Mouse (Mus musculus) ES-Bruce4 (cell line): Measurements from ENCODE around the gene Nprl2. TPM values are rescaled to one million over a fixed set of nuclear protein-coding genes. Genes with fewer than 3 reads are reported as not detected.

Experiments used
- H3K27ac ChIP-seq: 2 replicates; pipeline ENCODE4 v1.5.1; 2012; ENCODE audit warnings: low read length, inconsistent platforms; ENCODE audit not compliant: insufficient read depth
- H3K27me3 ChIP-seq: 2 replicates; pipeline ENCODE4 v1.6.1; 2012; ENCODE audit warnings: mild to moderate bottlenecking, low read length, inconsistent platforms; ENCODE audit not compliant: control insufficient read depth, poor library complexity, insufficient read depth, severe bottlenecking
- H3K36me3 ChIP-seq: 2 replicates; pipeline ENCODE4 v1.6.1; 2012; ENCODE audit warnings: inconsistent platforms, mild to moderate bottlenecking, low read length, moderate library complexity; ENCODE audit not compliant: control insufficient read depth, poor library complexity, insufficient read depth, severe bottlenecking
- H3K4me1 ChIP-seq: one replicate; pipeline ENCODE4 v1.8.1; 2011; ENCODE audit warnings: low read length; ENCODE audit not compliant: control insufficient read depth, insufficient read depth
- H3K4me3 ChIP-seq: 2 replicates; pipeline ENCODE4 v1.5.1; 2011; ENCODE audit warnings: low read depth, mild to moderate bottlenecking, low read length
- H3K9ac ChIP-seq: 2 replicates; pipeline ENCODE4 v1.6.1; 2012; ENCODE audit warnings: low read depth, mild to moderate bottlenecking, inconsistent platforms; ENCODE audit not compliant: poor library complexity, severe bottlenecking
- H3K9me3 ChIP-seq: replicated peaks from 2 replicates; pipeline ENCODE4 v1.6.1; 2012; ENCODE audit warnings: mild to moderate bottlenecking, low read length, inconsistent platforms; ENCODE audit not compliant: control insufficient read depth, poor library complexity, insufficient read depth, severe bottlenecking
- CTCF ChIP-seq: IDR thresholded peaks from one replicate; pipeline ENCODE4 v1.8.1; 2011; ENCODE audit warnings: low read depth, low read length
- EP300 ChIP-seq: IDR thresholded peaks from 2 replicates; pipeline ENCODE4 v1.6.1; 2011; ENCODE audit warnings: low read depth, low read length; ENCODE audit not compliant: insufficient read depth
- POLR2A ChIP-seq: IDR thresholded peaks from one replicate; pipeline ENCODE4 v1.8.1; 2011; ENCODE audit warnings: low read length; ENCODE audit not compliant: insufficient read depth
- polyA plus RNA-seq: library from polyadenylated mRNA; stranded (reverse); fragments of >200 nt; gene quantifications from 2 replicates; pipeline ENCODE4 v1.2.4, GENCODE M21; 2011; ENCODE audit warnings: low read depth; ENCODE audit not compliant: missing spikeins, insufficient read depth, insufficient read length

Gene Nprl2
- polyA plus RNA-seq, 1 experiment: 32.7 TPM

- H3K9ac ChIP-seq: no peak overlapping the region
- H3K4me3 ChIP-seq: no peak overlapping the region
- no peak for TF ChIP-seq EP300
- TF ChIP-seq POLR2A: no peak
- TF ChIP-seq CTCF: no peak
- peaks cover 2% of the 10 kb centered on the region for H3K4me1 ChIP-seq
- no peaks in the 10 kb centered on the region for H3K9me3 ChIP-seq
- H3K36me3 ChIP-seq: no peaks in the 10 kb centered on the region
- no peaks in the 10 kb centered on the region for H3K27me3 ChIP-seq
- no peak overlapping the region for H3K27ac ChIP-seq
Measured at GRCm38 (mm10) chr9:107582509-107583062, 40.6 kb downstream of the Nprl2 start.

- Histone ChIP-seq H3K9ac (no peak overlapping the region), H3K27me3 (no peaks in the 10 kb centered on the region), H3K4me3 (no peak overlapping the region), H3K4me1 (peaks cover 2% of the 10 kb centered on the region), H3K9me3 (no peaks in the 10 kb centered on the region), H3K36me3 (no peaks in the 10 kb centered on the region), H3K27ac (no peak overlapping the region)
- no peak for TF ChIP-seq EP300
- TF ChIP-seq CTCF: no peak
- TF ChIP-seq POLR2A: no peak
Measured at GRCm38 (mm10) chr9:107583174-107583573, 41.1 kb downstream of the Nprl2 start.

- Histone ChIP-seq H3K27ac (no peak overlapping the region), H3K4me1 (peaks cover 2% of the 10 kb centered on the region), H3K9ac (no peak overlapping the region), H3K4me3 (no peak overlapping the region), H3K9me3 (peaks cover 13% of the 10 kb centered on the region), H3K36me3 (peaks cover 23% of the 10 kb centered on the region), H3K27me3 (no peaks in the 10 kb centered on the region)
- no peak for TF ChIP-seq CTCF
- TF ChIP-seq POLR2A: no peak
- TF ChIP-seq EP300: no peak
Measured at GRCm38 (mm10) chr9:107586504-107586903, 44.5 kb downstream of the Nprl2 start.

- H3K27ac ChIP-seq: no peak within 1 kb of the TSS
- H3K4me3 ChIP-seq: peak within 1 kb of the TSS; percentile 90
- peak within 1 kb of the TSS; percentile 68 for H3K9ac ChIP-seq
- H3K4me1 ChIP-seq: peaks cover 2% of the 10 kb centered on the region
- no peaks in the 10 kb centered on the region for H3K27me3 ChIP-seq
- peaks cover 30% of the 10 kb centered on the region for H3K36me3 ChIP-seq
- TF ChIP-seq EP300: 0 out of 2 replicates have a peak, but pooled peaks have one; percentile 16
- TF ChIP-seq CTCF: no peak
- TF ChIP-seq POLR2A: no peak
- H3K9me3 ChIP-seq: peaks cover 13% of the 10 kb centered on the region
Measured at GRCm38 (mm10) chr9:107586974-107587832, 45.2 kb downstream of the Nprl2 start, which contains the start of gene Ifrd2. Gene Ifrd2 (plus strand): TSS chr9:107587642.

- peak overlapping the region; percentile 90 for H3K4me3 ChIP-seq
- peaks cover 35% of the 10 kb centered on the region for H3K36me3 ChIP-seq
- no peaks in the 10 kb centered on the region for H3K27me3 ChIP-seq
- H3K27ac ChIP-seq: no peak overlapping the region
- peaks cover 13% of the 10 kb centered on the region for H3K9me3 ChIP-seq
- peak overlapping the region; percentile 68 for H3K9ac ChIP-seq
- peaks cover 2% of the 10 kb centered on the region for H3K4me1 ChIP-seq
- TF ChIP-seq CTCF (no peak), EP300 (no peak), POLR2A (no peak)
Measured at GRCm38 (mm10) chr9:107587833-107588639, 46.0 kb downstream of the Nprl2 start.
